Mouse (Mus musculus): Measurements from ENCODE around the gene Trim7. TPM values are rescaled to one million over a fixed set of nuclear protein-coding genes. Genes with fewer than 3 reads are reported as not detected.
"Not testable (repeated sequence)": the region's sequence is repeated elsewhere in the genome, so short reads cannot be mapped to it uniquely, and the experiment has no call there.

Gene Trim7
- polyA plus RNA-seq, 1 experiment from 2014 or later: 0.80 TPM

GRCm38 (mm10) chr11:48819614-48820307 lies 6.2 kb upstream of the Trim7 start:
- 79% methylated on average over 7 of the region's 7 CpGs for WGBS
- Histone ChIP-seq H3K9me3 (replicated peaks) (no peaks in the 10 kb centered on the region), H3K27ac (no peak overlapping the region), H3K4me1 (peaks cover 34% of the 10 kb centered on the region), H3K36me3 (ENCODE audit: poor library complexity, severe bottlenecking) (0 out of 2 replicates have a peak, but pooled peaks cover 7% of the 10 kb centered on the region), H3K9ac (no peak overlapping the region), H3K4me2 (no peak overlapping the region), H3K4me3 (no peak overlapping the region), H3K27me3 (peaks cover 17% of the 10 kb centered on the region)
- no peak for ATAC-seq

- no peak for ATAC-seq
- H3K4me1 ChIP-seq: peaks cover 30% of the 10 kb centered on the region
- H3K4me3 ChIP-seq: no peak overlapping the region
- H3K4me2 ChIP-seq: no peak overlapping the region
- no peaks in the 10 kb centered on the region for H3K9me3 ChIP-seq (replicated peaks)
- H3K9ac ChIP-seq: no peak overlapping the region
- 0 out of 2 replicates have a peak, but pooled peaks cover 4% of the 10 kb centered on the region for H3K36me3 ChIP-seq (ENCODE audit: poor library complexity, severe bottlenecking)
- peaks cover 20% of the 10 kb centered on the region for H3K27me3 ChIP-seq
- H3K27ac ChIP-seq: no peak overlapping the region
These were observed 5.6 kb upstream of the Trim7 start for GRCm38 (mm10) chr11:48820308-48820674.

GRCm38 (mm10) chr11:48821299-48821698 lies 4.6 kb upstream of the Trim7 start:
- ATAC-seq; H3K36me3 ChIP-seq (ENCODE audit: poor library complexity, severe bottlenecking); H3K4me3 ChIP-seq; H3K4me2 ChIP-seq; H3K9ac ChIP-seq; H3K9me3 ChIP-seq (replicated peaks); H3K27ac ChIP-seq: not testable (repeated sequence)
- 82% methylated on average over 14 of the region's 14 CpGs for WGBS
- Histone ChIP-seq H3K27me3 (peaks cover 20% of the 10 kb centered on the region), H3K4me1 (peaks cover 19% of the 10 kb centered on the region)

GRCm38 (mm10) chr11:48822768-48823512 lies 3.0 kb upstream of the Trim7 start:
- WGBS: 36% methylated on average over 14 of the region's 14 CpGs
- Histone ChIP-seq H3K36me3 (ENCODE audit: poor library complexity, severe bottlenecking) (no peaks in the 10 kb centered on the region), H3K4me3 (peak overlapping the region; percentile 41), H3K9me3 (replicated peaks) (no peaks in the 10 kb centered on the region), H3K27ac (no peak overlapping the region), H3K27me3 (peaks cover 20% of the 10 kb centered on the region), H3K9ac (no peak overlapping the region), H3K4me2 (peak overlapping the region; percentile 61), H3K4me1 (peaks cover 22% of the 10 kb centered on the region)
- ATAC-seq: no peak

GRCm38 (mm10) chr11:48823536-48823972 lies 2.4 kb upstream of the Trim7 start:
- 0 out of 2 replicates have a peak, but pooled peaks have one; percentile 22 for ATAC-seq
- Histone ChIP-seq H3K4me3 (peak overlapping the region; percentile 41), H3K36me3 (ENCODE audit: poor library complexity, severe bottlenecking) (no peaks in the 10 kb centered on the region), H3K27me3 (peaks cover 20% of the 10 kb centered on the region), H3K9ac (peak overlapping the region; percentile 56), H3K4me2 (peak overlapping the region; percentile 61), H3K4me1 (peaks cover 19% of the 10 kb centered on the region), H3K9me3 (replicated peaks) (no peaks in the 10 kb centered on the region), H3K27ac (no peak overlapping the region)
- under 1% methylated on average over 15 of the region's 15 CpGs for WGBS

GRCm38 (mm10) chr11:48824311-48824830 lies 1.6 kb upstream of the Trim7 start:
- H3K4me1 ChIP-seq: peaks cover 19% of the 10 kb centered on the region
- peaks cover 20% of the 10 kb centered on the region for H3K27me3 ChIP-seq
- H3K4me2 ChIP-seq: peak overlapping the region; percentile 61
- H3K9ac ChIP-seq: peak overlapping the region; percentile 56
- WGBS: 5% methylated on average over 22 of the region's 22 CpGs
- no peaks in the 10 kb centered on the region for H3K36me3 ChIP-seq (ENCODE audit: poor library complexity, severe bottlenecking)
- no peak for ATAC-seq
- no peak overlapping the region for H3K27ac ChIP-seq
- H3K9me3 ChIP-seq (replicated peaks): no peaks in the 10 kb centered on the region
- peak overlapping the region; percentile 41 for H3K4me3 ChIP-seq

GRCm38 (mm10) chr11:48826752-48827096 lies 784 bp downstream of the Trim7 start:
- 2% methylated on average over 6 of the region's 6 CpGs for WGBS
- peak; percentile 31; the same call in 1 of the 2 replicates for ATAC-seq

GRCm38 (mm10) chr11:48827926-48828325 lies 2.0 kb downstream of the Trim7 start:
- no peak overlapping the region for H3K9ac ChIP-seq
- peaks cover 19% of the 10 kb centered on the region for H3K4me1 ChIP-seq
- no peak overlapping the region for H3K27ac ChIP-seq
- peaks cover 15% of the 10 kb centered on the region for H3K27me3 ChIP-seq
- no peaks in the 10 kb centered on the region for H3K9me3 ChIP-seq (replicated peaks)
- no peak overlapping the region for H3K4me3 ChIP-seq
- ATAC-seq: no peak
- H3K4me2 ChIP-seq: no peak overlapping the region
- 69% methylated on average over 6 of the region's 6 CpGs for WGBS
- no peaks in the 10 kb centered on the region for H3K36me3 ChIP-seq (ENCODE audit: poor library complexity, severe bottlenecking)

More at GRCm38 (mm10) chr11:48826752-48827096, 784 bp downstream of the Trim7 start:
- H3K27me3 ChIP-seq: peaks cover 20% of the 10 kb centered on the region
- H3K27ac ChIP-seq: peak overlapping the region; percentile 25; the same call in 1 of the 2 replicates
- H3K9ac ChIP-seq: peak overlapping the region; percentile 58
- peak overlapping the region; percentile 59 for H3K4me2 ChIP-seq
- H3K9me3 ChIP-seq (replicated peaks): no peaks in the 10 kb centered on the region
- H3K4me3 ChIP-seq: peak overlapping the region; percentile 42
- no peaks in the 10 kb centered on the region for H3K36me3 ChIP-seq (ENCODE audit: poor library complexity, severe bottlenecking)
- H3K4me1 ChIP-seq: peaks cover 19% of the 10 kb centered on the region

GRCm38 (mm10) chr11:48830279-48830678 lies 4.3 kb downstream of the Trim7 start:
- Histone ChIP-seq H3K27me3 (0 out of 2 replicates have a peak, but pooled peaks cover 2% of the 10 kb centered on the region), H3K27ac (no peak overlapping the region), H3K36me3 (ENCODE audit: poor library complexity, severe bottlenecking) (no peaks in the 10 kb centered on the region), H3K4me3 (no peak overlapping the region), H3K4me1 (peaks cover 5% of the 10 kb centered on the region; the same call in 1 of the 2 replicates), H3K9ac (no peak overlapping the region), H3K9me3 (replicated peaks) (no peaks in the 10 kb centered on the region), H3K4me2 (no peak overlapping the region)
- 78% methylated on average over 2 of the region's 2 CpGs for WGBS
- ATAC-seq: no peak

GRCm38 (mm10) chr11:48831273-48831672 lies 5.3 kb downstream of the Trim7 start:
- 76% methylated on average over 2 of the region's 2 CpGs for WGBS
- peaks cover 5% of the 10 kb centered on the region; the same call in 1 of the 2 replicates for H3K4me1 ChIP-seq
- 0 out of 2 replicates have a peak, but pooled peaks cover 9% of the 10 kb centered on the region for H3K27me3 ChIP-seq
- H3K9ac ChIP-seq: no peak overlapping the region
- H3K27ac ChIP-seq: no peak overlapping the region
- H3K4me2 ChIP-seq: no peak overlapping the region
- H3K4me3 ChIP-seq: no peak overlapping the region
- no peak for ATAC-seq
- H3K9me3 ChIP-seq (replicated peaks): no peaks in the 10 kb centered on the region
- no peaks in the 10 kb centered on the region for H3K36me3 ChIP-seq (ENCODE audit: poor library complexity, severe bottlenecking)

GRCm38 (mm10) chr11:48833078-48833730 lies 7.3 kb downstream of the Trim7 start:
- H3K4me2 ChIP-seq: peak overlapping the region; percentile 64
- H3K9me3 ChIP-seq (replicated peaks): no peaks in the 10 kb centered on the region
- peaks cover 7% of the 10 kb centered on the region for H3K4me1 ChIP-seq
- H3K27me3 ChIP-seq: 0 out of 2 replicates have a peak, but pooled peaks cover 14% of the 10 kb centered on the region
- H3K9ac ChIP-seq: no peak overlapping the region
- 44% methylated on average over 8 of the region's 9 CpGs for WGBS
- H3K36me3 ChIP-seq (ENCODE audit: poor library complexity, severe bottlenecking): no peaks in the 10 kb centered on the region
- ATAC-seq: no peak
- peak overlapping the region; percentile 57 for H3K4me3 ChIP-seq
- no peak overlapping the region for H3K27ac ChIP-seq

Measured in forebrain, embryonic 13.5 days (tissue).